Mouse (Mus musculus) stomach, embryonic 14.5 days (tissue): ENCODE results near the gene Gmeb2. TPM values are rescaled to one million over a fixed set of nuclear protein-coding genes. Genes with fewer than 3 reads are reported as not detected.

Experiments
- ATAC-seq: fragments of 200-750 bp; cut with Nextera tagmentation; 2 replicates; pipeline ENCODE4 v1.8.0; 2017; ENCODE audit warnings: low read depth, moderate TSS enrichment; ENCODE audit not compliant: insufficient number of reproducible peaks, insufficient read depth, low FRiP score
- H3K27ac ChIP-seq: fragments of 300-500 bp; sonication (generic); 2 replicates; pipeline ENCODE4 v1.5.1; 2014; ENCODE audit warnings: mild to moderate bottlenecking, low read length, moderate library complexity, mixed read lengths
- H3K27me3 ChIP-seq: fragments of 300-500 bp; sonication (generic); 2 replicates; pipeline ENCODE4 v1.6.1; 2014; ENCODE audit warnings: low read length, control low read depth, mixed read lengths; ENCODE audit not compliant: control insufficient read depth, insufficient read depth
- H3K36me3 ChIP-seq: fragments of 300-500 bp; sonication (generic); 2 replicates; pipeline ENCODE4 v1.6.1; 2014; ENCODE audit warnings: mild to moderate bottlenecking, control low read depth, low read length, moderate library complexity, mixed read lengths; ENCODE audit not compliant: control insufficient read depth, insufficient read depth
- H3K4me1 ChIP-seq: fragments of 300-500 bp; sonication (generic); 2 replicates; pipeline ENCODE4 v1.6.1; 2014; ENCODE audit warnings: low read length, control low read depth, mixed read lengths; ENCODE audit not compliant: control insufficient read depth, insufficient read depth
- H3K4me2 ChIP-seq: fragments of 300-500 bp; sonication (generic); replicated peaks from 2 replicates; pipeline ENCODE4 v1.6.1; 2014; ENCODE audit warnings: low read depth, low read length, control low read depth
- H3K4me3 ChIP-seq: fragments of 300-500 bp; sonication (generic); 2 replicates; pipeline ENCODE4 v1.5.1; 2014; ENCODE audit warnings: low read depth, low read length, control low read depth
- H3K9ac ChIP-seq: fragments of 300-500 bp; sonication (generic); replicated peaks from 2 replicates; pipeline ENCODE4 v1.6.1; 2014; ENCODE audit warnings: low read depth, mild to moderate bottlenecking, control low read depth, low read length, moderate library complexity, mixed read lengths
- H3K9me3 ChIP-seq: fragments of 300-500 bp; sonication (generic); 2 replicates; pipeline ENCODE4 v1.6.1; 2016; ENCODE audit warnings: low read depth, low read length, control low read depth; ENCODE audit not compliant: control insufficient read depth
- WGBS: fragments of 180-500 bp; shearing (Covaris S2); extraction: QIAGEN DNeasy Blood & Tissue Kit; methylation state at CpG from one replicate; pipeline ENCODE4 v1.1.7; 2014; 5-methylcytosine and 5-hydroxymethylcytosine counted together
- polyA plus RNA-seq: library from polyadenylated mRNA; unstranded; fragments of >200 nt; fragmentation: Nextera tagmentation; extraction: Ambion mirVana; gene quantifications from 2 replicates; pipeline ENCODE4 v1.2.1, GENCODE M21; 2014

Gmeb2 gene
- polyA plus RNA-seq, 1 experiment from 2014 or later = 15.4 TPM

- peak within 1 kb of the TSS; percentile 57 for H3K4me2 ChIP-seq
- 3% methylated on average over 17 of the region's 17 CpGs for WGBS
- H3K9ac ChIP-seq = no peak within 1 kb of the TSS
- H3K4me1 ChIP-seq = 0 out of 2 replicates have a peak, but pooled peaks cover 6% of the 10 kb centered on the region
- H3K27me3 ChIP-seq = peaks cover 15% of the 10 kb centered on the region
- peak within 1 kb of the TSS; percentile 20; the same call in 1 of the 2 replicates for H3K4me3 ChIP-seq
- no peaks in the 10 kb centered on the region for H3K36me3 ChIP-seq
- ATAC-seq = peak; percentile 61; the same call in 1 of the 2 replicates
- H3K27ac ChIP-seq = no peak within 1 kb of the TSS
- H3K9me3 ChIP-seq = no peaks in the 10 kb centered on the region
Measured at GRCm38 (mm10) chr2:181213021-181213445, 74.8 kb downstream of the Gmeb2 start, which contains the start of gene Srms. Gene Srms, minus strand, starts transcription at chr2:181213185.

- ATAC-seq = no peak
- 6% methylated on average over 34 of the region's 34 CpGs for WGBS
- H3K9ac ChIP-seq = no peak overlapping the region
Measured at GRCm38 (mm10) chr2:181212389-181213020, 75.3 kb downstream of the Gmeb2 start.

GRCm38 (mm10) chr2:181206118-181206517, 81.7 kb downstream of the Gmeb2 start:
- Histone ChIP-seq H3K4me2 (no peak overlapping the region), H3K4me3 (no peak overlapping the region), H3K9ac (no peak overlapping the region), H3K4me1 (no peaks in the 10 kb centered on the region), H3K36me3 (no peaks in the 10 kb centered on the region), H3K27ac (no peak overlapping the region), H3K27me3 (0 out of 2 replicates have a peak, but pooled peaks cover under 1% of the 10 kb centered on the region), H3K9me3 (no peaks in the 10 kb centered on the region)
- ATAC-seq = peak; percentile 73; the same call in 1 of the 2 replicates
- WGBS = 68% methylated on average over 9 of the region's 9 CpGs

More at GRCm38 (mm10) chr2:181212389-181213020, 75.3 kb downstream of the Gmeb2 start:
- Histone ChIP-seq H3K4me2 (peak overlapping the region; percentile 57), H3K9me3 (no peaks in the 10 kb centered on the region), H3K4me3 (peak overlapping the region; percentile 20; the same call in 1 of the 2 replicates), H3K27ac (no peak overlapping the region), H3K36me3 (no peaks in the 10 kb centered on the region), H3K4me1 (0 out of 2 replicates have a peak, but pooled peaks cover 6% of the 10 kb centered on the region), H3K27me3 (peaks cover 15% of the 10 kb centered on the region)

- WGBS = 73% methylated on average over 5 of the region's 5 CpGs
- ATAC-seq = no peak
- H3K9ac ChIP-seq = no peak overlapping the region
- H3K27ac ChIP-seq = no peak overlapping the region
- H3K4me3 ChIP-seq = no peak overlapping the region
- H3K4me1 ChIP-seq = no peaks in the 10 kb centered on the region
- H3K27me3 ChIP-seq = no peaks in the 10 kb centered on the region
- H3K4me2 ChIP-seq = no peak overlapping the region
- H3K36me3 ChIP-seq = no peaks in the 10 kb centered on the region
- H3K9me3 ChIP-seq = no peaks in the 10 kb centered on the region
Measured at GRCm38 (mm10) chr2:181205678-181206077, 82.2 kb downstream of the Gmeb2 start.

- Histone ChIP-seq H3K27ac (no peak overlapping the region), H3K4me2 (no peak overlapping the region), H3K36me3 (no peaks in the 10 kb centered on the region), H3K27me3 (no peaks in the 10 kb centered on the region), H3K4me3 (no peak overlapping the region), H3K9me3 (no peaks in the 10 kb centered on the region), H3K4me1 (no peaks in the 10 kb centered on the region), H3K9ac (no peak overlapping the region)
- no peak for ATAC-seq
- WGBS = 68% methylated on average over 6 of the region's 6 CpGs
Measured at GRCm38 (mm10) chr2:181202886-181203285, 84.9 kb downstream of the Gmeb2 start.

- 82% methylated on average over 3 of the region's 3 CpGs for WGBS
- ATAC-seq = no peak
Measured at GRCm38 (mm10) chr2:181202422-181202821, 85.4 kb downstream of the Gmeb2 start, which contains the start of gene Ptk6. Gene Ptk6, minus strand, starts transcription at chr2:181202789.

GRCm38 (mm10) chr2:181201606-181202005, 86.2 kb downstream of the Gmeb2 start:
- no peaks in the 10 kb centered on the region for H3K27me3 ChIP-seq
- no peaks in the 10 kb centered on the region for H3K9me3 ChIP-seq
- 52% methylated on average over 3 of the region's 3 CpGs for WGBS
- ATAC-seq = no peak
- H3K4me2 ChIP-seq = no peak overlapping the region
- no peaks in the 10 kb centered on the region for H3K36me3 ChIP-seq
- H3K9ac ChIP-seq = no peak overlapping the region
- H3K27ac ChIP-seq = no peak overlapping the region
- H3K4me1 ChIP-seq = no peaks in the 10 kb centered on the region
- H3K4me3 ChIP-seq = no peak overlapping the region

More at GRCm38 (mm10) chr2:181202422-181202821, 85.4 kb downstream of the Gmeb2 start, which contains the start of gene Ptk6:
- H3K27me3 ChIP-seq = no peaks in the 10 kb centered on the region
- H3K4me3 ChIP-seq = no peak within 1 kb of the TSS
- no peak within 1 kb of the TSS for H3K9ac ChIP-seq
- no peak within 1 kb of the TSS for H3K4me2 ChIP-seq
- no peaks in the 10 kb centered on the region for H3K4me1 ChIP-seq
- no peaks in the 10 kb centered on the region for H3K36me3 ChIP-seq
- H3K9me3 ChIP-seq = no peaks in the 10 kb centered on the region
- no peak within 1 kb of the TSS for H3K27ac ChIP-seq
